Mouse (Mus musculus): ENCODE measurements around the gene Pnpla7. TPM values are rescaled to one million over a fixed set of nuclear protein-coding genes. Genes with fewer than 3 reads are reported as not detected.

Gene Pnpla7
- 11.7 and 11.8 TPM in 2 replicates for polyA plus RNA-seq (2012; rRNA removed)

GRCm38 (mm10) chr2:24975704-24976297, at the start of gene Pnpla7:
Gene Pnpla7 (plus strand): TSS chr2:24976033.

GRCm38 (mm10) chr2:24935057-24935796, 40.6 kb upstream of the Pnpla7 start, which contains the start of gene Arrdc1:
Gene Arrdc1 (minus strand): TSS chr2:24935252.

DNA sequence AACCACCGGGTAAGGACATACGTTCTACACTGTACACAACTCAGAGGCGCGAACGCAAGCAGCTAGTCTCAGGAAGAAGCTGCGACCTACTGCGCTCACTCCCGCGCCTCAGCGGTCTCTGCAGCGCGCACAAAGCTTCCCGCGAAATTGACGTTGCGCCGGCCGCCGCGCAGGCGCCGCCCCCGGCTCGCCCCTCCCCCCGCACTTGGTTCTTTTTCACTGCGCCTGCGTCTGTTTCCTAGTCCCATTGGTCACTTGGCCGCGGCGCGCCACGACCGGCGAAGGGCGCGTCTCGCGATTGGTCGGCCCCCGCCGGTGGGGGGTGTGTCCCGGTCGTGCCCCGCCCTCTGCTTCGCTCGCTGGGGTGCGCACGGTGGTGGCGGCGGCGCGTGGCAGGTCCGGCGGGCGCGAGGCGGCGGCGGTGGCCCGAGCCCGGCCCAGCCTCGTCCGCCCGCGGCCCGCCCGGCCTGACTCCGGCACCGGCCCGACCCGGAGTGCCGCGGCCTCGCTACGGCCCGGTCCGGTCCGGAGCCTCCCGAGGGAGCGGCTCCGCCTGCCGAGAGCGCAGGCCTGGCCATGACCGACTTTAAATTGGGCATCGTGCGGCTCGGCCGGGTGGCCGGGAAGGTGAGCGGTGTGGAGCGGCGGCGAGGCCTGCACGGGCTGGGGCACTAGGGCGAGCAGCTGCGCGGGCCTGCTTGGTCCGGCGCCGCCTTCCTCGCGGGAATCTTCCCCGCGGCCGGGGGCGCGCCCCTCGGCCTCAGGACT, 26.2 kb upstream of the Pnpla7 start, which contains the start of gene Zmynd19:
Gene Zmynd19, plus strand, starts transcription at position 372 of the 768 bp plus-strand sequence.

GRCm38 (mm10) chr2:24962304-24963000, 13.4 kb upstream of the Pnpla7 start, which contains the start of gene Dph7:
Gene Dph7 (plus strand): TSS chr2:24962400.

DNA sequence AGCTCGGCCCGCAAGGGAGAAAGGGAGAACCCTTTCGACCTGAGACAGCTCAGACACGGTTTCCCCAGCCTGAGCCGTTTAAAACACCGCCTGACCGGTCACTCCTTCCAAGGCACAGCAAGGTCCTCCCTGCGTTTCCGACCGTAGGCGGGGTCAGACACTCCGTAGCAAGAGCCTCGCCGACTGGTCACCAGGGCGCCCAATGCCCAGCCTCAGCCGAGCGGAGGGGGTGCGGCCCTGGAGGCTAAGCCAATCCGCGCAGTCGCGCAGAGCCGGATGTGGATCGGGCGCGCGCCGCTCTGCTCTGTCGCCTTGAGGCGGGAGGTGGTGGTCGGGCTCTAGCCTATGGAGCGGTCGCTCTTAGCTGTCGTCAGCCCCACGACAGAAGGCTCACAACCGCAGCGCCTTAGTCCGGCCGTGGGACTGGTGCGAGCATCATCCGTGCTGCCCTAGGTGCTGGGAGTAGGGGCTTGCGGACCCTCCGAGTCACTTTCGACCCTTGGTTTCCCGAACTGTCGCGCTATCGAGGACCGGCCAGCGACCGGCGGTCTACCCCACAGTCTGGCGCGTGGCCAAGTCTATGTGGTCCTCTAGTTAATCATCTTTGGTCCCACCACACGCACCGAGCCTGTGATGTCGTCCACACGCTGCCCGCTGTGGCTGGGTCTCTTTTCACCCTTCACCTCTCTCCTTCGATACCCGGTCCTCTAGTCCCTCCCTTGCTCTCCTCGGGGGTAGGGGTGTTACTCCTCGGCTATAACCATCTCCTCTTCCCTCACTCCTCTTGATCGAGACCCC, 728 bp upstream of the Pnpla7 start, which contains the start of gene Mrpl41:
Gene Mrpl41, minus strand, starts transcription at position 193 of the 798 bp plus-strand sequence.

GRCm38 (mm10) chr2:25054221-25055067, 78.6 kb downstream of the Pnpla7 start, which contains the start of gene Nsmf:
Gene Nsmf (plus strand): TSS chr2:25054355.

DNA sequence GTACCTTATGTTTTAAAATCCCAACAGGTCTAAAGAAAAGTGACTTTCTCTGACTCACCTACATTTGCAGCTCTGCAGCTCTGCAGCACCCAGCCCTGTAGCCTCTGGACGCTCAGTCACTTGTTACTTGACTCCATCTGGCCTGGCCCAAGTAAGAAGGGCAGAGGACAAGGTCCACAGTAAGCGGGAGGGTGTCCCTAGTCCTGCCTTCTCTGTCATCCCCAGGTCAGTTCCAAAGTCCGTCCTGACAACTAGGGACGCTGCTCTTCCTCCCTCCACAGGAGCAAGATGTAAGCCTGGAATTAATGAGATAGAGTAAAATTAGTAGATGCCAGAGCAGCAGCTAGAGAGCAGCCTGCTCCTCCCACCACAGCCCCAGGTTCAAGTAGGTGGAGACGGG, 104.2 kb downstream of the Pnpla7 start, which contains the start of gene Entpd8:
Gene Entpd8, plus strand, starts transcription at position 229 of the 400 bp plus-strand sequence.

GRCm38 (mm10) chr2:25095109-25095850, 119.4 kb downstream of the Pnpla7 start, which contains the start of gene Noxa1:
Gene Noxa1 (minus strand): TSS chr2:25095149.

Other genes starting within 250 kb of the Pnpla7 start
- 22.1 and 29.2 TPM in 2 replicates for gene Cacna1b, start 212.9 kb upstream of the Pnpla7 start, polyA plus RNA-seq (2012; rRNA removed)
- gene Ehmt1, start 56.4 kb upstream of the Pnpla7 start, polyA plus RNA-seq (2012; rRNA removed) = 45.7 and 53.8 TPM in 2 replicates
- gene Arrdc1, start 40.8 kb upstream of the Pnpla7 start, polyA plus RNA-seq (2012; rRNA removed) = 267 and 362 TPM in 2 replicates
- gene Zmynd19, start 26.2 kb upstream of the Pnpla7 start, polyA plus RNA-seq (2012; rRNA removed) = 5.0 and 5.2 TPM in 2 replicates
- 11.0 and 12.1 TPM in 2 replicates for gene Dph7, start 13.6 kb upstream of the Pnpla7 start, polyA plus RNA-seq (2012; rRNA removed)
- gene Mrpl41, start 935 bp upstream of the Pnpla7 start, polyA plus RNA-seq (2012; rRNA removed) = 25.2 and 27.7 TPM in 2 replicates
- 234 and 268 TPM in 2 replicates for gene Nsmf, start 78.3 kb downstream of the Pnpla7 start, polyA plus RNA-seq (2012; rRNA removed)
- gene Entpd8, start 104.3 kb downstream of the Pnpla7 start, polyA plus RNA-seq (2012; rRNA removed) = 240 and 325 TPM in 2 replicates
- gene Noxa1, start 119.1 kb downstream of the Pnpla7 start, polyA plus RNA-seq (2012; rRNA removed) = 82.7 and 117 TPM in 2 replicates
- 38.5 and 40.0 TPM in 2 replicates for gene Nrarp, start 204.7 kb downstream of the Pnpla7 start, polyA plus RNA-seq (2012; rRNA removed)
- 73.5 and 77.4 TPM in 2 replicates for gene Tor4a, start 220.9 kb downstream of the Pnpla7 start, polyA plus RNA-seq (2012; rRNA removed)
- 58.5 and 62.9 TPM in 2 replicates for gene Nelfb, start 235.5 kb downstream of the Pnpla7 start, polyA plus RNA-seq (2012; rRNA removed)
- 0.19 TPM in 1 of 2 replicates, not detected in the other for gene Stpg3, start 238.6 kb downstream of the Pnpla7 start, polyA plus RNA-seq (2012; rRNA removed)
- gene Fam166a, start 242.7 kb downstream of the Pnpla7 start, polyA plus RNA-seq (2012; rRNA removed) = 0.10 TPM in 1 of 2 replicates, not detected in the other
- 680 and 930 TPM in 2 replicates for gene Tubb4b, start 248.7 kb downstream of the Pnpla7 start, polyA plus RNA-seq (2012; rRNA removed)

Measured in colon, adult 2 months (tissue).